Comparison of ENCODE assay signal across 20 mouse cellular contexts in genomic region chr2:59053461-59054039, GRCm38 (mm10).
A peak's percentile ranks its signal among the peaks of the same experiment; 100 is the strongest.
DNase-seq lines count a peak whose midpoint lies in the region; ATAC-seq and TF ChIP-seq lines count a peak whose summit lies in the region.
"Had no signal": no experiment of that assay in that cellular context is flagged by ENCODE, and none has a peak within 500 bp of the region (broad histone marks: within the 10 kb centered on the region; RNA-seq: fewer than 3 reads in every experiment).

No protein-coding gene starts in this region.

- 67% methylated on average over 7 of the region's 7 CpGs for WGBS in kidney, embryonic 16.5 days

- no peak overlapping the region for H3K27ac ChIP-seq in ES-E14 (ENCODE audit: insufficient read depth, low read depth, low read length, poor library complexity, severe bottlenecking)
- no peak overlapping the region for H3K27ac ChIP-seq in kidney, embryonic 16.5 days (ENCODE audit: low read length)
- H3K27ac ChIP-seq: embryonic facial prominence, embryonic 15.5 days; forebrain, embryonic 10.5 days; hindbrain, embryonic 10.5 days; hindbrain, embryonic 14.5 days had no signal

- no peak overlapping the region for H3K4me2 ChIP-seq in kidney, embryonic 16.5 days (replicated peaks; ENCODE audit: low read depth, low read length)
- H3K4me2 ChIP-seq: embryonic facial prominence, embryonic 15.5 days; forebrain, embryonic 15.5 days; heart, embryonic 12.5 days; hindbrain, embryonic 14.5 days had no signal

- no peak overlapping the region for H3K9ac ChIP-seq in ES-E14 (ENCODE audit: insufficient read depth, low read depth, low read length, poor library complexity, severe bottlenecking)
- no peak overlapping the region for H3K9ac ChIP-seq in kidney, embryonic 16.5 days (replicated peaks; ENCODE audit: low read length)
- H3K9ac ChIP-seq: embryonic facial prominence, embryonic 15.5 days; forebrain, embryonic 15.5 days; heart, embryonic 12.5 days; hindbrain, embryonic 14.5 days had no signal

- no peaks in the 10 kb centered on the region for H3K36me3 ChIP-seq in ES-E14 (ENCODE audit: control insufficient read depth, insufficient read depth, low read length, poor library complexity, severe bottlenecking)
- no peaks in the 10 kb centered on the region for H3K36me3 ChIP-seq in kidney, embryonic 16.5 days (ENCODE audit: insufficient read depth, low read length)
- H3K36me3 ChIP-seq: embryonic facial prominence, embryonic 15.5 days; forebrain, embryonic 10.5 days; forebrain, embryonic 15.5 days; G1E; heart, embryonic 12.5 days; hindbrain, embryonic 10.5 days had no signal

- intact Hi-C loops in gastrocnemius, postnatal 14 days (cut with DNase I; ENCODE audit: low total_unique reads), result no loop called here

- no peak overlapping the region for H3K4me3 ChIP-seq in ES-E14 (ENCODE audit: insufficient read depth in 1 of 2, low read depth in 1 of 2, low read length in 2 of 2, poor library complexity in 1 of 2, severe bottlenecking in 1 of 2)
- H3K4me3 ChIP-seq in kidney, embryonic 16.5 days (ENCODE audit: low read length), result no peak overlapping the region
- H3K4me3 ChIP-seq: embryonic facial prominence, embryonic 15.5 days; erythroblast, embryonic 14.5 days; forebrain, embryonic 10.5 days; forebrain, embryonic 15.5 days; heart, embryonic 12.5 days; hindbrain, embryonic 10.5 days had no signal

- H3K9me3 ChIP-seq in ES-E14 (ENCODE audit: control insufficient read depth, insufficient read depth, low read depth, low read length), result no peaks in the 10 kb centered on the region
- no peaks in the 10 kb centered on the region for H3K9me3 ChIP-seq in kidney, embryonic 16.5 days (ENCODE audit: low read length)
- H3K9me3 ChIP-seq: embryonic facial prominence, embryonic 15.5 days; forebrain, embryonic 10.5 days; forebrain, embryonic 15.5 days; G1E; heart, embryonic 12.5 days; hindbrain, embryonic 10.5 days had no signal

- peaks cover 2 to 9% of the 10 kb centered on the region in 2 experiments; a peak in 2 of 4 replicates for H3K4me1 ChIP-seq in ES-E14 (ENCODE audit: control insufficient read depth in 2 of 2, insufficient read depth in 2 of 2, low read length in 2 of 2, poor library complexity in 1 of 2)
- no peaks in the 10 kb centered on the region for H3K4me1 ChIP-seq in kidney, embryonic 16.5 days (ENCODE audit: insufficient read depth, low read length)
- H3K4me1 ChIP-seq: embryonic facial prominence, embryonic 15.5 days; forebrain, embryonic 15.5 days had no signal

- ATAC-seq in inflammation-experienced regulatory T-cells, adult 6 months, result peak; percentile 35
- no peak for ATAC-seq in kidney, embryonic 16.5 days (ENCODE audit: low FRiP score, low TSS enrichment)
- ATAC-seq: activated CD4-positive, CD25-positive, alpha-beta regulatory T cell, adult 4 months; intestine, postnatal 0 days had no signal

- in situ Hi-C loops in ES-E14 (cut with MboI; ENCODE audit: low sequenced_read_pairs in 2 of 2, unreplicated experiment in 2 of 2), result no loop called here

- H3K27me3 ChIP-seq in kidney, embryonic 16.5 days (ENCODE audit: insufficient read depth, low read length), result no peaks in the 10 kb centered on the region
- H3K27me3 ChIP-seq: embryonic facial prominence, embryonic 15.5 days; forebrain, embryonic 15.5 days; heart, embryonic 12.5 days had no signal

- DNase-seq in cerebellum, adult 9-11 months, result peak; percentile 34
- DNase-seq in cerebellum, adult 9-10 months, result no peak
- DNase-seq in ES-E14 (ENCODE audit: low read depth, low spot score), result peak; percentile 29
- no peak for DNase-seq in right cerebral cortex, postnatal 36 days (ENCODE audit: low spot score in 2 of 2)
- no peak for DNase-seq in gastrocnemius, postnatal 14 days
- DNase-seq: adrenal gland, postnatal 14 days; gastrocnemius, postnatal 25 days; kidney, adult 9 months had no signal

TF ChIP-seq in ES-E14, 5 proteins besides CTCF, POLR2A, EP300 and RAD21:
- TF ChIP-seq ZNF384 (IDR thresholded peaks at IDR 0.05; ENCODE audit: low read depth, low read length), result no peak

Comparison
In these comparisons a context has a peak if more than half of its experiments do, and no peak if none do; other contexts are left out.
1. DNase-seq: peak in cerebellum, adult 9-11 months (single experiment) and ES-E14 (single experiment); none in cerebellum, adult 9-10 months (single experiment), right cerebral cortex, postnatal 36 days (0 of 2) and gastrocnemius, postnatal 14 days (single experiment).